Mouse (Mus musculus) CH12.LX (cell line): ENCODE results near the gene Dll3. TPM values are rescaled to one million over a fixed set of nuclear protein-coding genes. Genes with fewer than 3 reads are reported as not detected.

Experiments
- DNase-seq: peaks from one replicate; pipeline ENCODE4 v3.0.0-alpha.2; 2013; ENCODE audit errors: extremely low read depth
- H3K27ac ChIP-seq: 2 replicates; pipeline ENCODE4 v1.5.1; 2012; ENCODE audit warnings: low read depth, mild to moderate bottlenecking, control low read depth, moderate library complexity; ENCODE audit not compliant: insufficient read depth
- H3K27me3 ChIP-seq: replicated peaks from 2 replicates; pipeline ENCODE3; 2012; ENCODE audit warnings: inconsistent platforms
- H3K36me3 ChIP-seq, 2 experiments: replicated peaks in 1 of 2; 2 replicates each; pipeline versions ENCODE3 to v1.6.1; 2012; ENCODE audit warnings: inconsistent platforms in 1 of 2, low read length in 1 of 2, mild to moderate bottlenecking in 1 of 2, mixed read lengths in 1 of 2, moderate library complexity in 1 of 2; ENCODE audit not compliant: control insufficient read depth in 1 of 2, insufficient read depth in 1 of 2
- H3K4me1 ChIP-seq, 2 experiments: 2 replicates each; pipeline ENCODE4 v1.6.1; 2012; ENCODE audit warnings: inconsistent platforms in 1 of 2, moderate library complexity in 1 of 2; ENCODE audit not compliant: insufficient read depth in 2 of 2, control insufficient read depth in 1 of 2
- H3K4me2 ChIP-seq: 2 replicates; pipeline ENCODE4 v1.6.1; 2012; ENCODE audit warnings: low read depth, mild to moderate bottlenecking, control low read depth; ENCODE audit not compliant: poor library complexity, insufficient read depth, severe bottlenecking
- H3K4me3 ChIP-seq, 3 experiments: fragments of 150-350 bp in 1 of 3; sonication (generic) in 1 of 3; replicated peaks in 1 of 3; 2 replicates each; pipeline versions ENCODE3 to v1.5.1; 2011 to 2012; ENCODE audit warnings: low read depth in 2 of 3, low read length in 2 of 3, mild to moderate bottlenecking in 2 of 3, moderate library complexity in 2 of 3, control low read depth in 1 of 3, improper control_type of control experiment in 1 of 3, inconsistent platforms in 1 of 3, mixed read lengths in 1 of 3; ENCODE audit not compliant: poor library complexity in 1 of 3
- H3K79me2 ChIP-seq: replicated peaks from 2 replicates; pipeline ENCODE4 v1.6.1; 2012; ENCODE audit warnings: mild to moderate bottlenecking, moderate library complexity; ENCODE audit not compliant: control insufficient read depth, poor library complexity, insufficient read depth, severe bottlenecking; ENCODE audit errors: extremely low read depth
- H3K9ac ChIP-seq: 2 replicates; pipeline ENCODE4 v1.6.1; 2012; ENCODE audit warnings: low read depth, mild to moderate bottlenecking, control low read depth, moderate library complexity; ENCODE audit not compliant: insufficient read depth
- H3K9me3 ChIP-seq: replicated peaks from 2 replicates; pipeline ENCODE3; 2012; ENCODE audit warnings: low read length, inconsistent platforms, mixed read lengths
- BHLHE40 ChIP-seq: IDR thresholded peaks from 2 replicates; pipeline ENCODE4 v1.6.1; 2011; ENCODE audit warnings: mild to moderate bottlenecking, low read depth, low read length, improper control_type of control experiment
- CHD2 ChIP-seq: IDR thresholded peaks from 2 replicates; pipeline ENCODE4 v1.6.1; 2011; ENCODE audit warnings: low read length, improper control_type of control experiment
- CTCF ChIP-seq, 2 experiments: IDR thresholded peaks in 1 of 2; conservative IDR thresholded peaks in 1 of 2; 2 replicates each; pipeline ENCODE4 v1.5.1; 2011 to 2012; ENCODE audit warnings: low read depth in 2 of 2, low read length in 2 of 2, improper control_type of control experiment in 1 of 2, inconsistent platforms in 1 of 2, mild to moderate bottlenecking in 1 of 2, moderate library complexity in 1 of 2
- E2F4 ChIP-seq: IDR thresholded peaks from 2 replicates; pipeline ENCODE4 v1.6.1; 2011; ENCODE audit warnings: low read depth, low read length, improper control_type of control experiment; ENCODE audit not compliant: insufficient replicate concordance
- ELF1 ChIP-seq: IDR thresholded peaks from 2 replicates; pipeline ENCODE4 v1.6.1; 2014; ENCODE audit warnings: low read depth, mild to moderate bottlenecking, inconsistent platforms, low read length, improper control_type of control experiment
- EP300 ChIP-seq: IDR thresholded peaks from 2 replicates; pipeline ENCODE4 v1.6.1; 2011; ENCODE audit warnings: low read length, improper control_type of control experiment
- ETS1 ChIP-seq: conservative IDR thresholded peaks from 2 replicates; pipeline ENCODE4 v1.6.1; 2012; ENCODE audit warnings: low read depth, mild to moderate bottlenecking, inconsistent platforms, low read length, improper control_type of control experiment, moderate library complexity
- GABPA ChIP-seq: IDR thresholded peaks from 2 replicates; pipeline ENCODE4 v1.6.1; 2012; ENCODE audit warnings: low read depth, low read length, improper control_type of control experiment, inconsistent platforms; ENCODE audit not compliant: insufficient replicate concordance
- HCFC1 ChIP-seq: IDR thresholded peaks from 2 replicates; pipeline ENCODE4 v1.6.1; 2012; ENCODE audit warnings: low read depth, mild to moderate bottlenecking, inconsistent platforms, low read length, improper control_type of control experiment
- IRF4 ChIP-seq: IDR thresholded peaks from 2 replicates; pipeline ENCODE4 v1.6.1; 2014; ENCODE audit warnings: low read depth, mild to moderate bottlenecking, inconsistent platforms, low read length, improper control_type of control experiment
- JUN ChIP-seq: IDR thresholded peaks from 2 replicates; pipeline ENCODE4 v1.6.1; 2011; ENCODE audit warnings: low read depth, mild to moderate bottlenecking, low read length, improper control_type of control experiment, moderate library complexity; ENCODE audit not compliant: insufficient read depth
- JUND ChIP-seq: conservative IDR thresholded peaks from 2 replicates; pipeline ENCODE4 v1.6.1; 2011; ENCODE audit warnings: low read depth, low read length, improper control_type of control experiment
- KAT2A ChIP-seq: IDR thresholded peaks from 2 replicates; pipeline ENCODE4 v1.6.1; 2012; ENCODE audit warnings: low read length, improper control_type of control experiment, inconsistent platforms; ENCODE audit not compliant: insufficient replicate concordance
- MAFK ChIP-seq: IDR thresholded peaks from 2 replicates; pipeline ENCODE4 v1.6.1; 2011; ENCODE audit warnings: low read length, improper control_type of control experiment; ENCODE audit not compliant: insufficient replicate concordance
- MAX ChIP-seq: IDR thresholded peaks from 2 replicates; pipeline ENCODE4 v1.6.1; 2011; ENCODE audit warnings: low read length, improper control_type of control experiment
- MYC ChIP-seq: IDR thresholded peaks from 2 replicates; pipeline ENCODE4 v1.6.1; 2011; ENCODE audit warnings: low read depth, mild to moderate bottlenecking, improper control_type of control experiment, low read length
- NELFE ChIP-seq: IDR thresholded peaks from 2 replicates; pipeline ENCODE4 v1.6.1; 2011; ENCODE audit warnings: low read depth, low read length, improper control_type of control experiment
- PAX5 ChIP-seq: IDR thresholded peaks from 2 replicates; pipeline ENCODE4 v1.6.1; 2012; ENCODE audit warnings: low read length, inconsistent platforms, mixed read lengths
- POLR2A ChIP-seq: IDR thresholded peaks from 2 replicates; pipeline ENCODE4 v1.6.1; 2011; ENCODE audit warnings: low read depth, mild to moderate bottlenecking, improper control_type of control experiment, low read length
- POLR2AphosphoS2 ChIP-seq: IDR thresholded peaks from 2 replicates; pipeline ENCODE4 v1.6.1; 2011; ENCODE audit warnings: low read depth, low read length, improper control_type of control experiment
- RAD21 ChIP-seq: IDR thresholded peaks from 2 replicates; pipeline ENCODE4 v1.6.1; 2011; ENCODE audit warnings: low read depth, mild to moderate bottlenecking, low read length, improper control_type of control experiment, moderate library complexity
- SMC3 ChIP-seq: IDR thresholded peaks from 2 replicates; pipeline ENCODE4 v1.6.1; 2011; ENCODE audit warnings: low read depth, low read length, improper control_type of control experiment
- TBP ChIP-seq: conservative IDR thresholded peaks from 2 replicates; pipeline ENCODE4 v1.6.1; 2011; ENCODE audit warnings: low read depth, low read length, improper control_type of control experiment
- UBTF ChIP-seq: IDR thresholded peaks from 2 replicates; pipeline ENCODE4 v1.6.1; 2012; ENCODE audit warnings: low read depth, mild to moderate bottlenecking, inconsistent platforms, low read length, improper control_type of control experiment, moderate library complexity
- USF1 ChIP-seq: IDR thresholded peaks from 2 replicates; pipeline ENCODE4 v1.6.1; 2014; ENCODE audit warnings: low read depth, mild to moderate bottlenecking, inconsistent platforms, low read length, improper control_type of control experiment
- ZMIZ1 ChIP-seq: IDR thresholded peaks from 2 replicates; pipeline ENCODE4 v1.6.1; 2012; ENCODE audit warnings: low read depth, mild to moderate bottlenecking, inconsistent platforms, low read length, improper control_type of control experiment
- ZNF384 ChIP-seq: IDR thresholded peaks from 2 replicates; pipeline ENCODE4 v1.6.1; 2012; ENCODE audit warnings: low read depth, low read length, improper control_type of control experiment, inconsistent platforms
- dilution Hi-C: fragments of 300-500 bp; cut with MboI; formaldehyde crosslinking; loops from 2 replicates; pipeline ENCODE4 v1.14.3; 2020; ENCODE audit warnings: low sequenced_read_pairs; ENCODE audit not compliant: extremely low pct_unique_long_range_greater_than_20kb, extremely low pct_ligation_motif_present
- in situ Hi-C: fragments of 300-500 bp; cut with MboI; formaldehyde crosslinking; loops from 3 replicates; pipeline ENCODE4 v1.14.3; 2019; ENCODE audit warnings: low sequenced_read_pairs, low pct_ligation_motif_present, low pct_unique_long_range_greater_than_20kb, mixed read lengths
- polyA plus RNA-seq: library from polyadenylated mRNA; unstranded; fragments of >175 nt; gene quantifications from 2 replicates; pipeline ENCODE4 v1.2.1, GENCODE M21; 2012; ENCODE audit warnings: low read depth; ENCODE audit not compliant: insufficient read length
- total RNA-seq, 2 experiments: library from RNA; depleted of rRNA; stranded (reverse); fragments of 300-350 nt in 1 of 2; fragments of >200 nt in 1 of 2; gene quantifications; 2 replicates each; pipeline ENCODE4 v1.2.3; 2012 to 2014

The Dll3 gene
- total and polyA plus RNA-seq, 3 experiments, result 0.11 to 0.29 TPM; not detected in 1

DNA sequence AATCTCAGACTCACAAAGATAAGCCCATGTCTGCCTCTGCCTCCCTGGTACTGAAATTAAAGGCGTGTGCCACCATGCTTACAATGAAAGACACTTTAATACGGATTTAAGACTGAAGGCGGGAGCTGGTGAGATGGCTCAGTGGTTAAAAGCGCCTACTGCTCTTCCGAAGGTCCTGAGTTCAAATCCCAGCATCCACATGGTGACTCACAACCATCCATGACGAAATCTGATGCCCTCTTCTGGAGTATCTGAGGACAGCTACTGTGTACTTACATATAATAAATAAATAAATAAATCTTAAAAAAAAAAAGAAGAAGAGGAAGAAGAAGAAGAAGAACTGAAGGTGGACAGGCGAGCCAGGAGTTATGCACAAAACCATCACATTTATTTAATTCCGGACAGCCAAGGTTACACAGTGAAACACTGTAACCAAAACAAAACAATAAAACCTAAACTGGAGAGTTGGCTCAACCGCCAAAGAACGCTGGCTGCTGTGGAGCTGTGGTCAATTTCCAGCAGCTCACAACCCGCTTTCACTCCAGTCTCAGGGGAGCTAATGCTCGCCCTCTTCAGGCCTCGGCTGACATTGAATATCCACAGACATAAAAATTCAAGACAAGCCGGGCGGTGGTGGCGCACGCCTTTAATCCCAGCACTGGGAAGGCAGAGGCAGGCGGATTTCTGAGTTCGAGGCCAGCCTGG, 37.3 kb upstream of the Dll3 start:
- Histone ChIP-seq H3K9ac (peak overlapping the region; percentile 81), H3K79me2 (peaks cover 38% of the 10 kb centered on the region), H3K4me3 (peak overlapping the region; percentile 51 to 93 (median 81)), H3K27ac (peak overlapping the region; percentile 85), H3K4me2 (peak overlapping the region; percentile 54), H3K27me3 (no peaks in the 10 kb centered on the region), H3K4me1 (peaks cover 9 to 23% of the 10 kb centered on the region in 2 experiments), H3K36me3 (peaks cover 14 to 23% of the 10 kb centered on the region in 2 experiments), H3K9me3 (no peaks in the 10 kb centered on the region)
- DNase-seq, result peak; percentile 88
- TF ChIP-seq CHD2 (0 out of 2 replicates have a peak, but pooled peaks have one; percentile 31), KAT2A (0 out of 2 replicates have a peak, but pooled peaks have one; percentile 44), TBP (0 out of 2 replicates have a peak, but pooled peaks have one; percentile 57), CTCF (conservative IDR thresholded peaks at IDR 0.05 in 1 of 2, IDR thresholded peaks at IDR 0.05 in 1 of 2; ENCODE audit: low read depth in 2 of 2, low read length in 2 of 2) (peak in 1 of 2 experiments; percentile 71; a peak in 2 of 4 replicates), ELF1 (peak; percentile 37; the same call in 1 of the 2 replicates), HCFC1 (0 out of 2 replicates have a peak, but pooled peaks have one; percentile 10), IRF4 (0 out of 2 replicates have a peak, but pooled peaks have one; percentile 33), POLR2A (0 out of 2 replicates have a peak, but pooled peaks have one; percentile 39), GABPA (no peak), BHLHE40 (0 out of 2 replicates have a peak, but pooled peaks have one; percentile 26), RAD21 (peak; percentile 14), E2F4 (no peak), ZNF384 (peak; percentile 46; the same call in 1 of the 2 replicates), MAFK (no peak), MAX (0 out of 2 replicates have a peak, but pooled peaks have one; percentile 22)
- in situ Hi-C loops (no loop called here), dilution Hi-C loops (no loop called here)

DNA sequence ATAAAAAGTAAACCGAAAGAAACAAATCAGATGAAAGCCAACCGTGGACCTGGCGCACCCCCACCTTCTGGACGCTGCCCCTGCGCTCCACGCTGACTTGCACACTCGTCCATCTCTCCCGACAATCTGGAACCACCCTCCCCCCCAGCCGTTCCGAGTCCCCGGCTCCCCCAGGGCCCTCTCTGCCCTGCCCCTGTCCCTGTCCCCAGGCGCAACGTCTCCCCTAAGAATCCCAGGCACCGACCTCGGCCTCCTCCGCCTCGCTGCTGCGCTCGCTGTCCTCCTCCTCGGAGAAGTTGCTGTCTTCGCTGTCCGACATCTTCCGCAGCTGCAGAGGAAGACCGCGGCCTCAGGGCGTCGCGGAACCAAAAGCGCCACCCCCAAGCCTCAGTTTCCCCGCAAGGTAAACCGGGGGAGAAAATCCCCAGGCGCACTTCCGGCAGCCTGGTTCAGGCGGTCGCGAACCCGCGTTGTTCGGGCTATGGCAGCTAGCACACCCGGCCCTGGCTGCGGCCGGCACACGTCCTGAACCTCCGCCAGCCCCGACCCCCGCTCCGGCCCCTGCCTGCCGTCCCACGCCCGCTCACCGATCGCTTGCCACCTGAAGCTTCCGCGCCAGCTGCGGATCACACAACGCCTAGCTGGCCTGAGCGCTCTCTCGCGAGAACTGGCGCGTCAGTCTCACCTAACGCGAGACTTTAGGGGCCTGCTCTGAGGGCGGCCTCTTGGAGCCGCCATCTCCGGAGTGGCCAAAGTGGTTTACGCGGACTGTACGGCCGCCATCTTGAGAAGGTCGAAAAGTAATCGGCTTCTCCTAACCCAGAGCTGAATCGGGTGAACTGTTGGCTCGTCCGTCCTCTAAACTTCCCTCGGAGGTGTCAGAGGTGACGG, 36.3 kb upstream of the Dll3 start, which contains the start of gene Supt5:
Supt5 (minus strand) TSS at position 639 of the 891 bp plus-strand sequence.
- Histone ChIP-seq H3K9me3 (no peaks in the 10 kb centered on the region), H3K27ac (peak within 1 kb of the TSS; percentile 87), H3K36me3 (peaks cover 17 to 29% of the 10 kb centered on the region in 2 experiments), H3K9ac (peak within 1 kb of the TSS; percentile 98), H3K27me3 (no peaks in the 10 kb centered on the region), H3K4me3 (peak within 1 kb of the TSS; percentile 81 to 99 (median 93)), H3K4me1 (peaks cover 9 to 23% of the 10 kb centered on the region in 2 experiments), H3K4me2 (peak within 1 kb of the TSS; percentile 95), H3K79me2 (peaks cover 48% of the 10 kb centered on the region)
- DNase-seq, result peak; percentile 99
- in situ Hi-C loops (no loop called here), dilution Hi-C loops (no loop called here)
- TF ChIP-seq JUN (no peak), ELF1 (peak; percentile 67), ETS1 (no peak; the same call in 1 of the 2 replicates), POLR2AphosphoS2 (peak; percentile 92; the same call in 1 of the 2 replicates), EP300 (no peak), JUND (no peak), E2F4 (no peak), CHD2 (peak; percentile 100), KAT2A (peak; percentile 78; the same call in 1 of the 2 replicates), MYC (peak; percentile 34; the same call in 1 of the 2 replicates), POLR2A (peak; percentile 97), UBTF (peak; percentile 47; the same call in 1 of the 2 replicates), HCFC1 (peak; percentile 91), NELFE (peak; percentile 98), SMC3 (no peak), PAX5 (no peak), ZMIZ1 (peak; percentile 93), IRF4 (peak; percentile 56; the same call in 1 of the 2 replicates), USF1 (no peak)
